Mouse (Mus musculus) liver, adult (tissue): ENCODE measurements around the gene D630045J12Rik.

Source experiments
- GATA4 ChIP-seq: IDR thresholded peaks from 2 replicates; pipeline ENCODE4 v1.6.1; 2014; ENCODE audit warnings: mild to moderate bottlenecking, low read length; ENCODE audit not compliant: insufficient replicate concordance

The D630045J12Rik gene

GRCm38 (mm10) chr6:38253736-38254641 is at the start of gene D630045J12Rik:
Gene D630045J12Rik (minus strand): TSS chr6:38254009.
- no peak for TF ChIP-seq GATA4

GRCm38 (mm10) chr6:38298761-38299401 is 45.1 kb upstream of the D630045J12Rik start, which contains the start of gene Zc3hav1l:
Gene Zc3hav1l (minus strand): TSS chr6:38299259.
- TF ChIP-seq GATA4 = no peak

GRCm38 (mm10) chr6:38298246-38298635 is 44.4 kb upstream of the D630045J12Rik start:
- TF ChIP-seq GATA4 = no peak

GRCm38 (mm10) chr6:38297580-38298245 is 43.9 kb upstream of the D630045J12Rik start:
- TF ChIP-seq GATA4 = no peak

GRCm38 (mm10) chr6:38293708-38294107 is 39.9 kb upstream of the D630045J12Rik start:
- TF ChIP-seq GATA4 = no peak

- TF ChIP-seq GATA4 = no peak
Measured at GRCm38 (mm10) chr6:38292871-38293646, 39.2 kb upstream of the D630045J12Rik start.

- no peak for TF ChIP-seq GATA4
Measured at GRCm38 (mm10) chr6:38284422-38284821, 30.6 kb upstream of the D630045J12Rik start.

- TF ChIP-seq GATA4 = no peak
Measured at GRCm38 (mm10) chr6:38264466-38264865, 10.7 kb upstream of the D630045J12Rik start.

GRCm38 (mm10) chr6:38263393-38264159 is 9.8 kb upstream of the D630045J12Rik start:
- TF ChIP-seq GATA4 = no peak

- TF ChIP-seq GATA4 = no peak
Measured at GRCm38 (mm10) chr6:38261877-38262276, 8.1 kb upstream of the D630045J12Rik start.

GRCm38 (mm10) chr6:38257506-38257905 is 3.7 kb upstream of the D630045J12Rik start:
- TF ChIP-seq GATA4 = no peak

- TF ChIP-seq GATA4 = no peak
Measured at GRCm38 (mm10) chr6:38256793-38257192, 3.0 kb upstream of the D630045J12Rik start.

GRCm38 (mm10) chr6:38255794-38256193 is 2.0 kb upstream of the D630045J12Rik start:
- no peak for TF ChIP-seq GATA4
